Mouse (Mus musculus) frontal cortex, postnatal 25 days (tissue): ENCODE measurements at regions not wholly inside any gene's neighbourhood (a gene's known extent, or its start where the extent isn't known, plus 50 kb on each side); places are given as distances from the start of the nearest gene placed in this dataset.
"Not testable (repeated sequence)": the region's sequence is repeated elsewhere in the genome, so short reads cannot be mapped to it uniquely, and the experiment has no call there.

Source experiments
- DNase-seq, 2 experiments: peaks; one replicate each; pipeline ENCODE4 v3.0.0; 2022; ENCODE audit warnings: low spot score in 2 of 2

DNA sequence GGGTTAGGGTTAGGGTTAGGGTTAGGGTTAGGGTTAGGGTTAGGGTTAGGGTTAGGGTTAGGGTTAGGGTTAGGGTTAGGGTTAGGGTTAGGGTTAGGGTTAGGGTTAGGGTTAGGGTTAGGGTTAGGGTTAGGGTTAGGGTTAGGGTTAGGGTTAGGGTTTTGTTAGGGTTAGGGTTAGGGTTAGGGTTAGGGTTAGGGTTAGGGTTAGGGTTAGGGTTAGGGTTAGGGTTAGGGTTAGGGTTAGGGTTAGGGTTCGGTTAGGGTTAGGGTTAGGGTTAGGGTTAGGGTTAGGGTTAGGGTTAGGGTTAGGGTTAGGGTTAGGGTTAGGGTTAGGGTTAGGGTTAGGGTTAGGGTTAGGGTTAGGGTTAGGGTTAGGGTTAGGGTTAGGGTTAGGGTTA, 124.7 kb upstream of the Fgf14 start:
- DNase-seq, result not testable (repeated sequence)

DNA sequence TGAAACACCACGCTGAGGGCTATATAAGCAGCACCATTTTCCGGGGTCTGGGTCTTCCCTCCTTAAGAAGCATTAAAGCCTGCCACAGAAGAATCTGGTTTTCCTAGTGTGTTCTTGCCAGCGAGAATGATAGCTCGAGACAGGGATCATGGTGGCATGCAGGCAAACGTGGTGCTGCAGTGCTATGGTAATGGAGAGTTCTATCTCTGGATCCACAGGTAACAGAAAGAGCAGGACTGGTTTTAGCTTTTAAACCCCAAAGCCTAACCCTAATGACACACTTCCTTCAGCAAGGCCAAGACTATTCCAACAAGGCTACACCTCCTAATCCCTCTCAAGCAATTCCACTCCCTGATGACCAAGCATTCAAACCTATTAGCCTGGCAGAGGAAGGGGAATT, 123.5 kb upstream of the Fgf14 start:
- DNase-seq, result no peak

GRCm38 (mm10) chr14:124775402-124775801, 98.5 kb upstream of the Fgf14 start:
- DNase-seq, result no peak

- DNase-seq, result no peak
These were observed 91.1 kb upstream of the Fgf14 start for GRCm38 (mm10) chr14:124767996-124768395.

DNA sequence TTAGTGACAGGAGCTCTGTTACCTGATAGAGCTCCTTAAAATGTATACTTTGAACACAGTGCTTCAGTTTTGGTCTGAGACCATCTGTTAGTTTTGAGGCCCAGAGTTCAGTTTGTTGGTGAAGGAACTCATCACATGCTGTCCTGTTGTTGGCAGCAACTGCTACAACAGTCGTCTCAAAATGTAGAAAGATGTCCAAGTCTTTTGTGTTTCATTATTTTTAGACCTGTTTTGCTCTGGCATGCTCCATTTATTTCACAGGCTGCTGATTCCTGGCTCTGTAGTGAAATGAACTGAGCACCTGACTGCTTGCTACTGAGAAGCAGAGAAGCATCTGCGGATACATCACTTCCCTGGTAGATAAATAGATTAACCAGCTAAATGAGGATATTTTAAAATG, 90.3 kb upstream of the Fgf14 start:
- no peak for DNase-seq

- peak; percentile 7 for DNase-seq
These were observed 65.6 kb upstream of the Fgf14 start for GRCm38 (mm10) chr14:124742491-124742890.
